Mouse (Mus musculus) induced T-regulatory cell, adult 2 months (primary cell): ENCODE results near the gene Cherp.

ENCODE experiments used
- DNase-seq: peaks from one replicate; pipeline ENCODE4 v3.0.0-alpha.2; 2012; ENCODE audit warnings: low read depth

Cherp gene

GRCm38 (mm10) chr8:72413839-72414238, 61.2 kb downstream of the Cherp start:
- DNase-seq = no peak
